Mouse (Mus musculus) thymus, postnatal 25 days (tissue): Measurements from ENCODE around the gene Rpl27.
"Not testable (repeated sequence)": the region's sequence is repeated elsewhere in the genome, so short reads cannot be mapped to it uniquely, and the experiment has no call there.

Source experiments
- DNase-seq: peaks from one replicate; pipeline ENCODE4 v3.0.0; 2022

Rpl27 gene

DNA sequence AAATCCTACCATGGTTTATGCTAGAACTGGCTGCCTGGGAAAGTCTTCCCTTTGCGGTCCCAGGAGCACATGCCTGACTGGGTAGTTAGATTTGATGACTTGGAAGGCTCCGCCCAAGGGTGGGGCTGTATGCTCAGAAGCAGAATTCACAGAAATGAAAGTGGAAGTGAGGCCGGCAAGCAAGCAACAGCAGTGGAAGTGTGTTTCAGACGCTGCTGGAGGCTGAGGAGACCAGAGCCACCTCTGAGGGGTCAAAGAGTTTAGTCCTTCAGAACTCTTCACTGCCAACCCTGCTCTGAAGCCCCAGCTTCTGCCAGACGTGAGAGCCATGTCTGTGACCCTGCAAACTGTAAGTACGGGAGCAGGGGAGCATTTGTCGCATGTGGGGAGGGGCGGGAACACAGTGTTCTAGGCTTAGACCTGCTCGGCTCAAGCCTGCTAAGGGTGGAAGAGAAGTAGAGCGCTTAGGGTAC, 6.2 kb downstream of the Rpl27 start, which contains the start of gene Ifi35:
TSS of gene Ifi35 (plus strand) at position 134 of the 473 bp plus-strand sequence.
- peak; percentile 76 for DNase-seq

DNA sequence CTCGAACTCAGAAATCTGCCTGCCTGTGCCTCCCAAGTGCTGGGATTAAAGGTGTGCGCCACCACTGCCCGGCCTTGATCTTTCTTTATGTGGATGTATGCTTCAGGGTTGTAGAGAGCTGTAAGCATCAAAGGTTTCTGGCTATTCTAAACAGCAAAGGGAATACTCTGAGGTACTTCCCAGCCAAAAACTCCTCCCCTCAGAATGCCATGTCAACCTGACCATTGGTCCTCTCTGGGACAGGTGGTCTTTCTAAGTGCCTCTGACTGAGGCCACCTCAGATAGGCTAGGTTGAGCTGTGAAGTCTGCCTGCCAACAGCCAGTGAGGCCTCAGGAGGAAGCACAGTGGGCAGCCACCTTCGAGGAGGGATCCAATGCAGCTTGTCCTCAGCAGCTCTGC, 6.8 kb downstream of the Rpl27 start:
- no peak for DNase-seq

DNA sequence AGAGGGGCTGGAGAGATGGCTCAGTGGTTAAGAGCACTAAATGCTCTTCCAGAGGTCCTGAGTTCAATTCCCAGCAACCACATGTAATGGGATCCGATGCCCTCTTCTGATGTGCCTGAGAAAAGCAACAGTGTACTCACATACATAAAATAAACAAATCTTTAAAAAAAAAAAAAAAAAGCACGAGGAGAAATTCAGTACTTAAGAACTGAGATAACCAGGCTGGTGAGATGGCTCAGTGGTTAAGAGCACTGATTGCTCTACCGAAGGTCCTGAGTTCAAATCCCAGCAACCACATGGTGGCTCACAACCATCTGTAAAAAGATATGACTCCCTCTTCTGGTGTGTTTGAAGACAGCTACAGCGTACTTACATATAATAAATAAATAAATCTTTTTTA, 7.5 kb downstream of the Rpl27 start:
- DNase-seq, result not testable (repeated sequence)

- peak; percentile 38 for DNase-seq
Measured at GRCm38 (mm10) chr11:101450394-101450793, 8.3 kb downstream of the Rpl27 start.

- DNase-seq, result no peak
Measured at GRCm38 (mm10) chr11:101451536-101451935, 9.4 kb downstream of the Rpl27 start.

DNA sequence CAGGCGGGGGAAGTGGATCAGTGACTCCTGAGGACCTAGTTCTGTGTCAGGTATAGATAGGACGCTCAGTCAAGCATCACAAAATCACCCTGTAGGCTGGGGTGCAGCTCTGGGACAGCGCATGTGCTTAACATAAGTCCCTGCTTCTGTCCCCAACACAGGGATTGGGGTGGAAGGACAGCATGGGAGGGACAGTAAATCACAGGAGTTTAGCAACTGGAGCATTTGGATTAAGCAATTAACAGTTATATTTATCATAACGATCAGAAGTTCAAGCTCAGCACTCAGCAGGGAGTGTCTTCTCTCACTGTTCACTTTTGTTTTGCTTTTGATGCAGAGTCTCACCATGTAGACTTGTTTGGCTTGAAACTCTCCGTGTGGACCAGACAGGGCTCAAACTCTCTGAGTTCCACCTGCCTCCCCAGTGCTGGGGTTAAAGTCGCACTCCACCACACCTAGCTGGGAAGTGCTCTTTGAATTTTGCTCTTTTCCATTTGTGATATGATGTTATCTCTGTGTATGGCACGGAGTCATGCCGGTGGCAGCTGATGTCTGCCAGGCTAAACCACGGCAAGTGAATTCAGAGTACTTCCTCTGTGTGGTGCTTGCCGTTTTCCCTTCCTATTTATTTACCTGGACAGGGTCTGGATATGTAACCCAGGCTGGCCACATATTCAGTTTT, 10.1 kb downstream of the Rpl27 start:
- no peak for DNase-seq

GRCm38 (mm10) chr11:101454702-101455101, 12.6 kb downstream of the Rpl27 start:
- no peak for DNase-seq

DNA sequence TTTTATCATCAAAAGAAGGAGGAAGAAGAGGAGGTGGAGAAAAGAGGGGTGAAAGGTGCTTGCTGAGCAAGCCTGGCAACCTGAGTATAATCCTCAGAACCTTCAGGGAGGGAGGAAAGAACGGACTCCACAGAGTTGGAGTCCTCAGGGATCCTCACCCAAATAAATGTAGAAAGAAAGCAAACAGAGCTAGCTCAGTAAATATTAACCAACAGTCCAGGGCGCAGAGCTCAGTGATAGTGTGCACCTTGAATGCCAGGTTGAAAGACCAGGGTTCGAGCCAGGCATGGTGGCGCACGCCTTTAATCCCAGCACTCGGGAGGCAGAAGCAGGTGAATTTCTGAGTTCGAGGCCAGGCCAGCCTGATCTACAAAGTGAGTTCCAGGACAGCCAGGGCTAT, 13.5 kb downstream of the Rpl27 start:
- no peak for DNase-seq

DNA sequence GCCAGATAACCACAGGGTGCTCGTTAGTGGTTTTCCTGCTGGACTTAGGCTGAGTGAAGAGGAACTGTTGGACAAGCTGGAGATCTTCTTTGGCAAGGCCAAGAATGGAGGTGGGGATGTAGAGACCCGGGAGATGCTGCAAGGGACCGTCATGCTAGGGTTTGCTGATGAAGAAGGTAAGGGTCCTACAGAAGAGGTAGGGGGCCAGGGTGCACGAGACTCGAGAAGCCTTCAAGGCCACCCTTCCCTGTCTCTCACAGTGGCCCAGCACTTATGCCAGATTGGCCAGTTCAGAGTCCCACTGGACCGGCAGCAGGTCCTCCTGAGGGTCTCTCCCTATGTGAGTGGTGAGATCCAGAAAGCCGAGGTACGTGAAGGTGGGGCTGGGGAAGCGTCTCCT, 15.5 kb downstream of the Rpl27 start:
- DNase-seq, result no peak

GRCm38 (mm10) chr11:101458217-101458616, 16.1 kb downstream of the Rpl27 start:
- no peak for DNase-seq

DNA sequence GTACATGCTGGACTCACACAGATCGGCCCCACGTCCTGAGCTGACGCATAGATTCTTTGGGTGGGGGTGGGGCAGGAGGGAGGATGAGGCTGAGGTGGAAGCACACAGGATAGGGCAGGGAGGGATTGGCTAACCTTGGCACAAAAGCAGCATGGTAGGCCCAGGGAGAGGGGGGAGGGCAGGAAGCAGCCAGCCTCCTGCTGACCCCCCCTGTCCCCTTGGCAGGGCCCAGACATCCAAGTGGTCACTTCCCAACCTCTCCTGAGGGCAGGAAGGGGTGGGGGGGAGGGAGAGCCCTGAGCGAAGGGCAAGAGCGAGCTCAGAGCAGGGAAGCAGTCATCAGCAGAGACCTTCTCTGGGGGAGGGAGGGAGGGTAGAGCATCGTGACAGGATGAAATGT, 17.6 kb downstream of the Rpl27 start:
- DNase-seq, result no peak

DNA sequence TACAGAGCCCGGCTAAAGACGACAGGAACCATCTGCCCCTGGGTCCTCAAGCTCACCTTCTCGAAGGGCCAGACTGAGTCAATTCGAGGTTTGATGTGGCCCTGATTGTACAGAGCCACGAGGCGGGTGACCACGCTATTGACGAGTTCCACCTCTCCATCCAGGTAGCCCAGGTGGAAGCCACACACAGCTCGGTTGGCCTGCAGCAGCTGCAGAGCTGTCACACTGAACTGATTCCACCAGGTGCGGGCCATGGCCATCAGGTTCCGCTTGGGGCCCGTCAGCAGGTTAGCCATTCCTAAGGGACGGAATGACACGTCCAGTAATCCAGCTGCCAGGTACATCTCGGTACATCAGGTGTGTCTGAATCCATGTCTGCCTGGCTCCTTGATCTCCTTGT, 18.2 kb downstream of the Rpl27 start:
- no peak for DNase-seq

DNA sequence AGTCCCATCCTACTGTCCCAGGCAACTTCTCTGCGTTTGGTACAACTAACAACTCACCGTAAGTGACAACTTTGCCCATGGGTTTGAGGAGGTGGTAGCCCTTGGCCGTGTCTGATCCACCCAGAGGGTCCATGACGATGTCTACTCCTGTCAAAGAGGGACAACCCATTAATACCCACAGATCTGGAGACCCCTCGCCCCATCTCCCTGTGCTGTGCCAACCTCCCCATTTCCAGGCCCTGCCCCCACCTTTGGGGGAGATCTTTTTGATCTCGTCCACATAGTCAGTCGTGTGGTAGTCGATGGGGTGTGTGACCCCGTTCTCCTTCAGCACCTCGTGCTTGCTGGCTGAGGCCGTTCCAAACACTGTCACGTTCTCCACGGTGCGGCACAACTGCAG, 20.0 kb downstream of the Rpl27 start:
- no peak for DNase-seq

GRCm38 (mm10) chr11:101462583-101463440, 20.7 kb downstream of the Rpl27 start:
- no peak for DNase-seq

GRCm38 (mm10) chr11:101464211-101465100, 22.4 kb downstream of the Rpl27 start, which contains the start of gene Rnd2:
TSS of gene Rnd2 (plus strand) at chr11:101464999.
- no peak for DNase-seq

- peak; percentile 51 for DNase-seq
Measured at GRCm38 (mm10) chr11:101465101-101465868, 23.2 kb downstream of the Rpl27 start.

- peak; percentile 69 for DNase-seq
Measured at GRCm38 (mm10) chr11:101465869-101466551, 23.9 kb downstream of the Rpl27 start, which contains the start of gene Vat1. TSS of gene Vat1 (minus strand) at chr11:101466230.

DNA sequence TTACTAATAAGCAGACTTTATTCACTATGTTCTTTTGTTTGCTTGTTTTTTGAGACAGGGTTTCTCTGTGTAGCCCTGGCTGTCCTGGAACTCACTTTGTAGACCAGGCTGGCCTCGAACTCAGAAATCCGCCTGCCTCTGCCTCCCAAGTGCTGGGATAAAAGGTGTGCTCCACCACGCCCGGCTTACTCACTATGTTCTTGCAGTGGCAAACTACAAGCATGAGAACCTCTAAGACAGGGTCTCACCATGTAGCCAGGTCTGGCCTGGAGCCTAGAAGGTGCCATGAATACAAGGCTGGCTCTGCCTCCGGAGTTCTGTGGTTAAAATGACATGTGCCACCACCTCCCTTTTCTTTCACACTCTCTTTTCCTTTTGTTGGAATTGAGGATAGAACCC, 24.5 kb downstream of the Rpl27 start:
- DNase-seq, result not testable (repeated sequence)

DNA sequence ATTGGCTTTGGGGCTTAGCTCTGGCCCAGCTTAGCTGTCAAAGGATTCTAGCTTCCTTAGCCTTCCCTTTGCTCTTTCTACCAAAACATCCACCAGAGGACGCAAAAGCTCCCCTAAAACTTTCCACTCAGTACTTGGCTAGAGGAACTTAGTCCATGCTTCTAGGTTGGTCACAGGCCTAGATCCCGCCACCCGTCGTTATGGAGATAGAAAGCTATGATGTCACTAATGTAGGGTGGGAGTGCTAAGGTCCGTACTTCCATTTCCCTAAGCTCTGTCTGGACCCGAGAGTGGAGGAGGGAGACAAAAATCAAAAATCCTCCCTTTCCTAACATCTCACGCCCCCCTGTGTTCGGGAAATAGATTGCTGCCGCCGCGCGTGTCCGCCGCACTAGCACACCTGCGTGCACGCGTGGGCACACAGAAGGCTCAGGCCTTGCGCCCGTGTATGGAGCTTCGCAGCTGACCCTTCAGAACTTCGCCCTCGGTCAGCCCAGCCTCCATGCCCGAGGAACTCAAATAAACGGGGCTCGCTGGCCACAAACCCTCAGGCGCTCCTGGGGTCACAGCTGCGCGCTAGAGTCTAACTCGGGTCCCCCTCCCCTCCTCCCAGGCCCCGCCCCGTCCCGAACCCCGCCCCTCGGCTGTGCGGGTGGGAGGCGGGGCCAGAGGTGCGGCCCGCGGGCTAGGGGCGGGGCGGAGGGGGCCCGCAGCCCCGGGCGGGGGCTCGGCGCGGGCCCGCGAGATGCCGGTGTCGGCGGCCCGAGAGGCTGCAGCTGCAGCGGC, 25.6 kb downstream of the Rpl27 start:
- peak; percentile 80 for DNase-seq

DNA sequence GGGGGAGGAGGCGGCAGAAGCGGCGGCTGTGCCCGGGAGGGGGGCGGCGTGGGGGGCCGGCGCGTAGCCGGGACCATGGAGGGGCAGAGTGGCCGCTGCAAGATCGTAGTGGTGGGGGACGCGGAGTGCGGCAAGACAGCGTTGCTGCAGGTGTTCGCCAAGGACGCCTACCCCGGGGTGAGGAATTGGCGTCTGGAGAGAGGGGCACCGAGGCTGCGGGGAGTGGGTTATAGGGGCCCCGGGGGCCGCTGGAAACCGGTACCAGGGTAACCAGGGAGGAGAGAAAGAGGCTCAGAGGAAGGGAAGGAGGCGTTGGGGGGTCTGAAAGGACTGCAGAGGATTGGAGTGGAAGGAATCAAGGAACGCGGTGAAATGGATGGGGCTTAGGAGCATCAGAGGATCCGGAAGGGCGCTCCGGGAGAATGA, 26.2 kb downstream of the Rpl27 start:
- no peak for DNase-seq

- DNase-seq, result no peak
Measured at GRCm38 (mm10) chr11:101468731-101469130, 26.6 kb downstream of the Rpl27 start.
